ENCODE assay signal across 21 mouse cellular contexts in genomic region chr3:148662888-148663477, GRCm38 (mm10).
DNase-seq lines count a peak whose midpoint lies in the region; ATAC-seq lines count a peak whose summit lies in the region.
"Had no signal": no experiment of that assay in that cellular context is flagged by ENCODE, and none has a peak within 500 bp of the region (broad histone marks: within the 10 kb centered on the region; RNA-seq: fewer than 3 reads in every experiment).

No protein-coding gene starts in this region.

- H3K27me3 ChIP-seq in forebrain, embryonic 10.5 days (ENCODE audit: poor library complexity, severe bottlenecking), result no peaks in the 10 kb centered on the region
- H3K27me3 ChIP-seq in forebrain, embryonic 15.5 days, result no peaks in the 10 kb centered on the region
- H3K27me3 ChIP-seq in midbrain, embryonic 10.5 days (ENCODE audit: low read depth, poor library complexity, severe bottlenecking), result no peaks in the 10 kb centered on the region
- H3K27me3 ChIP-seq in midbrain, embryonic 16.5 days (ENCODE audit: control insufficient read depth, insufficient read depth, low read depth, low read length), result no peaks in the 10 kb centered on the region
- no peaks in the 10 kb centered on the region for H3K27me3 ChIP-seq in midbrain, embryonic 13.5 days
- H3K27me3 ChIP-seq in liver, embryonic 12.5 days (replicated peaks), result no peaks in the 10 kb centered on the region
- H3K27me3 ChIP-seq: limb, embryonic 12.5 days; liver, embryonic 13.5 days had no signal

- no peak overlapping the region for H3K9ac ChIP-seq in forebrain, embryonic 15.5 days (replicated peaks)
- H3K9ac ChIP-seq in midbrain, embryonic 16.5 days (ENCODE audit: low read depth, low read length), result no peak overlapping the region
- H3K9ac ChIP-seq in midbrain, embryonic 13.5 days (replicated peaks), result no peak overlapping the region
- H3K9ac ChIP-seq in liver, embryonic 12.5 days, result no peak overlapping the region
- H3K9ac ChIP-seq: limb, embryonic 12.5 days; liver, embryonic 13.5 days; lung, embryonic 14.5 days had no signal

- peak overlapping the region; percentile 65 for H3K27ac ChIP-seq in forebrain, embryonic 10.5 days
- no peak overlapping the region for H3K27ac ChIP-seq in forebrain, embryonic 15.5 days (replicated peaks)
- peak overlapping the region; percentile 76 for H3K27ac ChIP-seq in midbrain, embryonic 10.5 days (replicated peaks)
- no peak overlapping the region for H3K27ac ChIP-seq in midbrain, embryonic 16.5 days (ENCODE audit: low read length)
- no peak overlapping the region for H3K27ac ChIP-seq in midbrain, embryonic 13.5 days
- H3K27ac ChIP-seq in liver, embryonic 12.5 days, result no peak overlapping the region
- H3K27ac ChIP-seq: heart, embryonic 10.5 days; hindbrain, postnatal 0 days; limb, embryonic 12.5 days; liver, embryonic 13.5 days; stomach, postnatal 0 days had no signal

- no peak overlapping the region for H3K4me3 ChIP-seq in forebrain, embryonic 10.5 days
- no peak overlapping the region for H3K4me3 ChIP-seq in forebrain, embryonic 15.5 days
- H3K4me3 ChIP-seq in midbrain, embryonic 10.5 days, result no peak overlapping the region
- no peak overlapping the region for H3K4me3 ChIP-seq in midbrain, embryonic 16.5 days (ENCODE audit: low read depth, low read length)
- no peak overlapping the region for H3K4me3 ChIP-seq in midbrain, embryonic 13.5 days (replicated peaks)
- no peak overlapping the region for H3K4me3 ChIP-seq in liver, embryonic 12.5 days
- H3K4me3 ChIP-seq: heart, embryonic 10.5 days; limb, embryonic 12.5 days; liver, embryonic 13.5 days had no signal

- peaks cover 19% of the 10 kb centered on the region for H3K4me1 ChIP-seq in forebrain, embryonic 10.5 days
- peaks cover 6% of the 10 kb centered on the region; the same call in 1 of the 2 replicates for H3K4me1 ChIP-seq in forebrain, embryonic 15.5 days
- peaks cover 18% of the 10 kb centered on the region for H3K4me1 ChIP-seq in midbrain, embryonic 10.5 days
- H3K4me1 ChIP-seq in midbrain, embryonic 16.5 days (ENCODE audit: control insufficient read depth, insufficient read depth, low read length), result peaks cover 4% of the 10 kb centered on the region; the same call in 1 of the 2 replicates
- peaks cover 9% of the 10 kb centered on the region for H3K4me1 ChIP-seq in midbrain, embryonic 13.5 days (replicated peaks)
- H3K4me1 ChIP-seq in liver, embryonic 12.5 days, result no peaks in the 10 kb centered on the region
- H3K4me1 ChIP-seq: heart, embryonic 10.5 days; liver, embryonic 13.5 days had no signal

- WGBS in forebrain, embryonic 10.5 days, result 9% methylated on average over 6 of the region's 6 CpGs
- WGBS in forebrain, embryonic 15.5 days, result 3% methylated on average over 6 of the region's 6 CpGs
- 13% methylated on average over 6 of the region's 6 CpGs for WGBS in midbrain, embryonic 10.5 days
- 7% methylated on average over 6 of the region's 6 CpGs for WGBS in midbrain, embryonic 16.5 days
- WGBS in midbrain, embryonic 13.5 days, result 4% methylated on average over 6 of the region's 6 CpGs
- 35% methylated on average over 6 of the region's 6 CpGs for whole genome bisulfite sequencing in liver, embryonic 12.5 days (ENCODE audit: insufficient replicate concordance)

- no peaks in the 10 kb centered on the region for H3K36me3 ChIP-seq in forebrain, embryonic 10.5 days (replicated peaks)
- H3K36me3 ChIP-seq in forebrain, embryonic 15.5 days, result no peaks in the 10 kb centered on the region
- no peaks in the 10 kb centered on the region for H3K36me3 ChIP-seq in midbrain, embryonic 10.5 days
- H3K36me3 ChIP-seq in midbrain, embryonic 16.5 days (ENCODE audit: control insufficient read depth, insufficient read depth, low read length), result no peaks in the 10 kb centered on the region
- H3K36me3 ChIP-seq in midbrain, embryonic 13.5 days, result no peaks in the 10 kb centered on the region
- H3K36me3 ChIP-seq in liver, embryonic 12.5 days, result no peaks in the 10 kb centered on the region
- H3K36me3 ChIP-seq: heart, embryonic 10.5 days; limb, embryonic 12.5 days; liver, embryonic 13.5 days had no signal

- H3K9me3 ChIP-seq in forebrain, embryonic 10.5 days, result peaks cover 7% of the 10 kb centered on the region
- no peaks in the 10 kb centered on the region for H3K9me3 ChIP-seq in forebrain, embryonic 15.5 days
- H3K9me3 ChIP-seq in midbrain, embryonic 10.5 days (replicated peaks), result peaks cover 12% of the 10 kb centered on the region; the same call in 1 of the 2 replicates
- H3K9me3 ChIP-seq in midbrain, embryonic 16.5 days (replicated peaks; ENCODE audit: control insufficient read depth, low read length, poor library complexity, severe bottlenecking), result no peaks in the 10 kb centered on the region
- H3K9me3 ChIP-seq in midbrain, embryonic 13.5 days, result peaks cover 6% of the 10 kb centered on the region; the same call in 1 of the 2 replicates
- no peaks in the 10 kb centered on the region for H3K9me3 ChIP-seq in liver, embryonic 12.5 days (replicated peaks)
- H3K9me3 ChIP-seq: heart, embryonic 10.5 days; liver, embryonic 13.5 days had no signal

- no peak overlapping the region for H3K4me2 ChIP-seq in forebrain, embryonic 15.5 days (replicated peaks)
- H3K4me2 ChIP-seq in midbrain, embryonic 16.5 days (ENCODE audit: low read length), result no peak overlapping the region
- H3K4me2 ChIP-seq in midbrain, embryonic 13.5 days (replicated peaks), result no peak overlapping the region
- no peak overlapping the region for H3K4me2 ChIP-seq in liver, embryonic 12.5 days
- H3K4me2 ChIP-seq: limb, embryonic 12.5 days; liver, embryonic 13.5 days; lung, embryonic 14.5 days had no signal

- no peak for ATAC-seq in forebrain, embryonic 15.5 days (replicated peaks)
- ATAC-seq in midbrain, embryonic 16.5 days, result no peak
- 0 out of 2 replicates have a peak, but pooled peaks have one; percentile 20 for ATAC-seq in midbrain, embryonic 13.5 days
- no peak for ATAC-seq in liver, embryonic 12.5 days
- ATAC-seq: CD4-positive, CD25-positive, alpha-beta regulatory T cell, adult 4 months; hindbrain, postnatal 0 days; intestine, postnatal 0 days had no signal

- peak; percentile 24 for DNase-seq in forebrain, embryonic 10.5 days (ENCODE audit: extremely low spot score, low spot score)
- peak; percentile 31 for DNase-seq in midbrain, embryonic 10.5 days (ENCODE audit: low spot score)
- peak; percentile 50 for DNase-seq in embryo, embryonic 10.5 days (ENCODE audit: low spot score)
- DNase-seq in B cell, adult 2 months, result no peak
- DNase-seq: adrenal gland, postnatal 25 days; cerebellum, adult 11-12 months; cerebellum, postnatal 25 days; gastrocnemius, postnatal 36 days; liver, embryonic 13.5 days; lung, embryonic 14.5 days; lung, postnatal 36 days had no signal

Comparison
In these comparisons a context has a peak if more than half of its experiments do, and no peak if none do; other contexts are left out.
1. H3K27ac ChIP-seq: peak in forebrain, embryonic 10.5 days (single experiment) and midbrain, embryonic 10.5 days (single experiment); none in forebrain, embryonic 15.5 days (single experiment), midbrain, embryonic 16.5 days (single experiment), midbrain, embryonic 13.5 days (single experiment) and liver, embryonic 12.5 days (single experiment).
2. DNase-seq: peak in forebrain, embryonic 10.5 days (single experiment), midbrain, embryonic 10.5 days (single experiment) and embryo, embryonic 10.5 days (single experiment); none in B cell, adult 2 months (0 of 2).